Mouse (Mus musculus): ENCODE data around the gene Stk40. TPM values are rescaled to one million over a fixed set of nuclear protein-coding genes. Genes with fewer than 3 reads are reported as not detected.

The Stk40 gene
- polyA plus RNA-seq, 1 experiment from 2014 or later, result 24.4 TPM

GRCm38 (mm10) chr4:126151701-126152440, 48.1 kb downstream of the Stk40 start:
- Histone ChIP-seq H3K4me1 (replicated peaks; ENCODE audit: control insufficient read depth, insufficient read depth, low read length) (peaks cover 46% of the 10 kb centered on the region), H3K9ac (ENCODE audit: low read depth, low read length) (no peak overlapping the region), H3K4me3 (ENCODE audit: low read depth, low read length) (no peak overlapping the region), H3K36me3 (ENCODE audit: control insufficient read depth, insufficient read depth, low read length) (no peaks in the 10 kb centered on the region; the same call in 1 of the 2 replicates), H3K27ac (ENCODE audit: low read depth, low read length) (no peak overlapping the region), H3K9me3 (ENCODE audit: control insufficient read depth, low read length) (no peaks in the 10 kb centered on the region; the same call in 1 of the 2 replicates), H3K27me3 (replicated peaks; ENCODE audit: control insufficient read depth, insufficient read depth, low read length) (peaks cover 33% of the 10 kb centered on the region), H3K4me2 (no peak overlapping the region)
- 84% methylated on average over 16 of the region's 16 CpGs for WGBS
- ATAC-seq (replicated peaks; ENCODE audit: low FRiP score), result no peak
- no peak for DNase-seq (ENCODE audit: low spot score)

- Histone ChIP-seq H3K9me3 (ENCODE audit: control insufficient read depth, low read length) (no peaks in the 10 kb centered on the region; the same call in 1 of the 2 replicates), H3K4me1 (replicated peaks; ENCODE audit: control insufficient read depth, insufficient read depth, low read length) (peaks cover 41% of the 10 kb centered on the region), H3K27me3 (replicated peaks; ENCODE audit: control insufficient read depth, insufficient read depth, low read length) (peaks cover 24% of the 10 kb centered on the region), H3K36me3 (ENCODE audit: control insufficient read depth, insufficient read depth, low read length) (no peaks in the 10 kb centered on the region; the same call in 1 of the 2 replicates), H3K9ac (ENCODE audit: low read depth, low read length) (no peak overlapping the region), H3K4me3 (ENCODE audit: low read depth, low read length) (no peak overlapping the region), H3K27ac (ENCODE audit: low read depth, low read length) (no peak overlapping the region), H3K4me2 (no peak overlapping the region)
- no peak for DNase-seq (ENCODE audit: low spot score)
- WGBS, result 36% methylated on average over 14 of the region's 14 CpGs
- ATAC-seq (replicated peaks; ENCODE audit: low FRiP score), result no peak
These were observed 49.1 kb downstream of the Stk40 start for GRCm38 (mm10) chr4:126152864-126153263.

- Histone ChIP-seq H3K4me2 (no peak overlapping the region), H3K27me3 (replicated peaks; ENCODE audit: control insufficient read depth, insufficient read depth, low read length) (peaks cover 1% of the 10 kb centered on the region), H3K9me3 (ENCODE audit: control insufficient read depth, low read length) (no peaks in the 10 kb centered on the region; the same call in 1 of the 2 replicates), H3K27ac (ENCODE audit: low read depth, low read length) (peak overlapping the region; percentile 71), H3K36me3 (ENCODE audit: control insufficient read depth, insufficient read depth, low read length) (no peaks in the 10 kb centered on the region; the same call in 1 of the 2 replicates), H3K4me3 (ENCODE audit: low read depth, low read length) (no peak overlapping the region), H3K9ac (ENCODE audit: low read depth, low read length) (no peak overlapping the region), H3K4me1 (replicated peaks; ENCODE audit: control insufficient read depth, insufficient read depth, low read length) (peaks cover 21% of the 10 kb centered on the region)
- DNase-seq (ENCODE audit: low spot score), result no peak
- ATAC-seq (replicated peaks; ENCODE audit: low FRiP score), result no peak
- WGBS, result 21% methylated on average over 4 of the region's 4 CpGs
These were observed 51.4 kb downstream of the Stk40 start for GRCm38 (mm10) chr4:126155183-126155582.

GRCm38 (mm10) chr4:126155869-126156268, 52.1 kb downstream of the Stk40 start:
- Histone ChIP-seq H3K27ac (ENCODE audit: low read depth, low read length) (peak overlapping the region; percentile 71), H3K4me1 (replicated peaks; ENCODE audit: control insufficient read depth, insufficient read depth, low read length) (peaks cover 14% of the 10 kb centered on the region), H3K4me2 (no peak overlapping the region), H3K36me3 (ENCODE audit: control insufficient read depth, insufficient read depth, low read length) (no peaks in the 10 kb centered on the region; the same call in 1 of the 2 replicates), H3K9me3 (ENCODE audit: control insufficient read depth, low read length) (no peaks in the 10 kb centered on the region; the same call in 1 of the 2 replicates), H3K9ac (ENCODE audit: low read depth, low read length) (no peak overlapping the region), H3K27me3 (replicated peaks; ENCODE audit: control insufficient read depth, insufficient read depth, low read length) (no peaks in the 10 kb centered on the region), H3K4me3 (ENCODE audit: low read depth, low read length) (no peak overlapping the region)
- DNase-seq (ENCODE audit: low spot score) (no peak), ATAC-seq (replicated peaks; ENCODE audit: low FRiP score) (peak; percentile 49)
- 63% methylated on average over 2 of the region's 2 CpGs for WGBS

GRCm38 (mm10) chr4:126156617-126157016, 52.9 kb downstream of the Stk40 start:
- Histone ChIP-seq H3K4me1 (replicated peaks; ENCODE audit: control insufficient read depth, insufficient read depth, low read length) (peaks cover 12% of the 10 kb centered on the region), H3K36me3 (ENCODE audit: control insufficient read depth, insufficient read depth, low read length) (no peaks in the 10 kb centered on the region; the same call in 1 of the 2 replicates), H3K9me3 (ENCODE audit: control insufficient read depth, low read length) (no peaks in the 10 kb centered on the region; the same call in 1 of the 2 replicates), H3K27me3 (replicated peaks; ENCODE audit: control insufficient read depth, insufficient read depth, low read length) (no peaks in the 10 kb centered on the region), H3K4me2 (no peak overlapping the region), H3K27ac (ENCODE audit: low read depth, low read length) (no peak overlapping the region; the same call in 1 of the 2 replicates), H3K9ac (ENCODE audit: low read depth, low read length) (no peak overlapping the region), H3K4me3 (ENCODE audit: low read depth, low read length) (no peak overlapping the region)
- no peak for DNase-seq (ENCODE audit: low spot score)
- WGBS, result 63% methylated on average over 5 of the region's 5 CpGs
- ATAC-seq (replicated peaks; ENCODE audit: low FRiP score), result no peak

GRCm38 (mm10) chr4:126157562-126157961, 53.8 kb downstream of the Stk40 start:
- no peak overlapping the region for H3K4me3 ChIP-seq (ENCODE audit: low read depth, low read length)
- ATAC-seq (replicated peaks; ENCODE audit: low FRiP score) (no peak), DNase-seq (ENCODE audit: low spot score) (no peak)
- H3K4me1 ChIP-seq (replicated peaks; ENCODE audit: control insufficient read depth, insufficient read depth, low read length), result peaks cover 17% of the 10 kb centered on the region
- no peak overlapping the region for H3K4me2 ChIP-seq
- 84% methylated on average over 6 of the region's 6 CpGs for WGBS
- no peak overlapping the region for H3K9ac ChIP-seq (ENCODE audit: low read depth, low read length)
- no peaks in the 10 kb centered on the region; the same call in 1 of the 2 replicates for H3K9me3 ChIP-seq (ENCODE audit: control insufficient read depth, low read length)
- no peaks in the 10 kb centered on the region for H3K27me3 ChIP-seq (replicated peaks; ENCODE audit: control insufficient read depth, insufficient read depth, low read length)
- no peaks in the 10 kb centered on the region; the same call in 1 of the 2 replicates for H3K36me3 ChIP-seq (ENCODE audit: control insufficient read depth, insufficient read depth, low read length)
- no peak overlapping the region for H3K27ac ChIP-seq (ENCODE audit: low read depth, low read length)

- Histone ChIP-seq H3K27ac (ENCODE audit: low read depth, low read length) (no peak overlapping the region), H3K4me1 (replicated peaks; ENCODE audit: control insufficient read depth, insufficient read depth, low read length) (peaks cover 25% of the 10 kb centered on the region), H3K9ac (ENCODE audit: low read depth, low read length) (no peak overlapping the region), H3K27me3 (replicated peaks; ENCODE audit: control insufficient read depth, insufficient read depth, low read length) (no peaks in the 10 kb centered on the region), H3K4me3 (ENCODE audit: low read depth, low read length) (no peak overlapping the region), H3K36me3 (ENCODE audit: control insufficient read depth, insufficient read depth, low read length) (no peaks in the 10 kb centered on the region; the same call in 1 of the 2 replicates), H3K4me2 (no peak overlapping the region), H3K9me3 (ENCODE audit: control insufficient read depth, low read length) (no peaks in the 10 kb centered on the region; the same call in 1 of the 2 replicates)
- ATAC-seq (replicated peaks; ENCODE audit: low FRiP score), result no peak
- no peak for DNase-seq (ENCODE audit: low spot score)
- 78% methylated on average over 8 of the region's 8 CpGs for WGBS
These were observed 55.7 kb downstream of the Stk40 start for GRCm38 (mm10) chr4:126159455-126159854.

- 90% methylated on average over 8 of the region's 8 CpGs for WGBS
- no peaks in the 10 kb centered on the region; the same call in 1 of the 2 replicates for H3K36me3 ChIP-seq (ENCODE audit: control insufficient read depth, insufficient read depth, low read length)
- DNase-seq (ENCODE audit: low spot score) (no peak), ATAC-seq (replicated peaks; ENCODE audit: low FRiP score) (no peak)
- H3K4me3 ChIP-seq (ENCODE audit: low read depth, low read length), result no peak overlapping the region
- peaks cover 17% of the 10 kb centered on the region for H3K4me1 ChIP-seq (replicated peaks; ENCODE audit: control insufficient read depth, insufficient read depth, low read length)
- no peak overlapping the region for H3K9ac ChIP-seq (ENCODE audit: low read depth, low read length)
- H3K4me2 ChIP-seq, result no peak overlapping the region
- H3K27ac ChIP-seq (ENCODE audit: low read depth, low read length), result no peak overlapping the region
- H3K27me3 ChIP-seq (replicated peaks; ENCODE audit: control insufficient read depth, insufficient read depth, low read length), result no peaks in the 10 kb centered on the region
- H3K9me3 ChIP-seq (ENCODE audit: control insufficient read depth, low read length), result no peaks in the 10 kb centered on the region; the same call in 1 of the 2 replicates
These were observed 57.2 kb downstream of the Stk40 start for GRCm38 (mm10) chr4:126160981-126161380.
